Mouse (Mus musculus) CD4-positive, CD25-positive, alpha-beta regulatory T cell, adult 2 months (primary cell): ENCODE measurements around the gene Arhgap20.

Experiments
- DNase-seq: peaks from one replicate; pipeline ENCODE4 v3.0.0-alpha.2; 2012; ENCODE audit warnings: low read depth, low spot score

Arhgap20 gene

DNA sequence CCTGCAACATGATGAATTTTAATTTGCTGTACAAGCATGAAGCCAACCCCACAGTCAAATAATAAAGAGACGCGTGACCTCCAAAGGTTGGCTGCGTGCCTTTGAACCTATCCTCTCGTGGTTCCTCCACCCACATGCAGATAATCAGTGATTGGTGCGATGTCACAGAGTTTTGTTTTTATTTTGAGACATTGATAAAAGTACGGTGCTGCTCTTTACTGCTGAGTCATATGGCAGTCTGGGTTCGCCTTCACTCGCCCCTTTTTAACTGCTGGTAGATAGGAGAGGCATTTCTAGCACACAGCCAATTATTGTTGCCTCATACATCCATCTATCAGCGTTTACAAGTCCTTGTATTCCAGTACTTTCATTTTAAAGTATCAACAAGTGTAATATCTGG is 34.0 kb downstream of the Arhgap20 start:
- DNase-seq: peak; percentile 22

DNA sequence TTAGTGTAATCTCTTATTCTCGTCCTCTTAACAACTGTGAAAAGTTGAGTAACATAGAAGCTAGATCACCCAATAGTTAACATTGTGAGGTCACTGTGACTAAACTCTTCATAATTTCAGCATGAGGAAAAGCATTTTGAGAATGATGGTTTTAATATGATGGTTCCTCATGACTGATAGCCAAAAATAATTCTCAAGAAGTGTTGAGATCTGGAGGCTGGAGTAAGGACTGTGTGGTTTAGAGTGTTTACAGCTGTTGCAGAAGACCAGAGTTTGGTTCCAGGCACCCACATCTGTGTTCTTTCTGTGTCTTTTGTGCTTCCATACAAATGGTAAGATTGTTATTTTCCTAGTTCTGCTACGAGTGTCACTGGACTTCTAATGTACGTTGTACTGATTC is 42.1 kb downstream of the Arhgap20 start:
- DNase-seq: no peak

- DNase-seq: no peak
Measured at GRCm38 (mm10) chr9:51812931-51813330, 47.8 kb downstream of the Arhgap20 start.

DNA sequence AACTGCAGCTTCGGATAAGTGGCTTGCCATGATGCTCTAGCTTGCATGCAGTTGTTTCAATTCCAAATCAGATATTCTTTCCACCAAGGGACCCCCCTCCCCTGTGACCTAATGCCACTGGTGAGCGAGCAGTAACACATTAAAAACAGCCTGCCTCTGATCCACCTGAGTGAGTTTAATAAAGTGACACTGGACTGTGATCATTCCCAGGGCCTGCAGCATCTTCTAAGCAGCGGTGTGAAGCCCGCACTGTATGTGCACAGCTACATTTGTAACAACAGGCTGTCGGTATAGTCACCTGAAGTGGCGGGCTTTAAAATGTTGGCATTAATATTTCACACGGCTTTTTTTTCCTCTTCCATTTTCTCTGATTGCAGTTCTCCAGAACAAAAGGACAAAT is 59.4 kb downstream of the Arhgap20 start:
- no peak for DNase-seq

- DNase-seq: no peak
Measured at GRCm38 (mm10) chr9:51831596-51831995, 66.5 kb downstream of the Arhgap20 start.

GRCm38 (mm10) chr9:51832368-51832767 is 67.2 kb downstream of the Arhgap20 start:
- no peak for DNase-seq

GRCm38 (mm10) chr9:51837716-51838115 is 72.6 kb downstream of the Arhgap20 start:
- no peak for DNase-seq

DNA sequence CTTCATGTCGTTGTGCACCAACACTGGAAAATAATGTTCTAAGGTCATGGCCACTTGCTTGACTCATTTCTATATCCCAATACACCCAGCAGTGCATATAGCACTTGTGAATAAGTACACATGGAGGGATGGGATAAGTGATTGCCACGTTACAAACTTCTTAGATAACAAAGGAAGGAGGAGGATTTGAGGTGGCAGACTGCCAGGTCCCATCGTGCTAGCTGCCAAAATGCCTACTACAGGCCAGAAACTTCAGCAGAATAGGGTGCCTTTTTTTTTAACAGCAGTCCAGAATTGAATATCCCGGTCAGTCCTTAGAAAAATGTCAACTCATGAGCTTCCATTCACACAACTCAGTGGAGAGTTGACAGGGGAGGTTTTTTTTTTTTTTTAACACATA is 78.1 kb downstream of the Arhgap20 start:
- no peak for DNase-seq

DNA sequence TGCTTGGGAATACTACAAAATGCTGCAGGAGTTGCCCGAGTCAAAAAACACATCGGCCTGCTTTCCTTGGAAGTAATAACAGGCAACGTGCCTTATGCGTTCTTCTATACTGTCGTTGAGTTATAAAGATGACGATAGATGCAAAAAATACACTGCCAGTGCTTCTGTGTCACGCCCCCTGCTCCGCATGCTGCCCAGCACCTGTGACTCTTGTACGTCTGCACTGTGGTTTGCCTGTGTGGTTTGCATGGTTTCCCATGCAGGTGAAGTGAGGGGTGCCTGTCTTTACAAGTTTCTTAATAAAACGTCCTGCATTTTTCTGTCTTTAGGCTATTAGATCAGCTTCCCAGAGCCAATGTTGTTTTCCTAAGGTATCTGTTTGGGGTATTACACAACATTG is 80.7 kb downstream of the Arhgap20 start:
- peak; percentile 70 for DNase-seq

- peak; percentile 62 for DNase-seq
Measured at GRCm38 (mm10) chr9:51853772-51854171, 88.6 kb downstream of the Arhgap20 start.

DNA sequence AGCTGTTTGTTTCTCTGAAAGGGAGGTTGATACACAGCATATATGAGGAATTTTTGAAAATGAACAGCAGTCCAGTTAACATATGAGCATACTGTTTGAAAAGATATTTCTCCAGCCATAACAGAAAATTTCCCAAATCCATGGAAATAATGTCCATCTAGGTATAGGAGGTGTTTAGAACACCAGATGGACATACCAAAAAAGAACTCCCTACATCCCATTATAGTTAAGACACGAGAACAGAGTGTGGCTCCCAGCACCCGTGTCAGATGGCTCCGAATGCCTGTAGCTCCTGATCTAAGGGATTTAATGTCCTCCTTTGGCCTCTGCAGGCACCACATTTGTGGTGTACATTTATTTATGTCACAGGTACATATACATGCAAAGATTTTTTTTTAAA is 99.1 kb downstream of the Arhgap20 start:
- no peak for DNase-seq

- peak; percentile 71 for DNase-seq
Measured at GRCm38 (mm10) chr9:51866634-51867033, 101.5 kb downstream of the Arhgap20 start.

GRCm38 (mm10) chr9:51869056-51869455 is 103.9 kb downstream of the Arhgap20 start:
- DNase-seq: no peak

GRCm38 (mm10) chr9:51874348-51874747 is 109.2 kb downstream of the Arhgap20 start:
- no peak for DNase-seq

- DNase-seq: peak; percentile 46
Measured at GRCm38 (mm10) chr9:51875531-51875930, 110.4 kb downstream of the Arhgap20 start.

GRCm38 (mm10) chr9:51881386-51881785 is 116.2 kb downstream of the Arhgap20 start:
- DNase-seq: no peak

- DNase-seq: no peak
Measured at GRCm38 (mm10) chr9:51881881-51882280, 116.7 kb downstream of the Arhgap20 start.

DNA sequence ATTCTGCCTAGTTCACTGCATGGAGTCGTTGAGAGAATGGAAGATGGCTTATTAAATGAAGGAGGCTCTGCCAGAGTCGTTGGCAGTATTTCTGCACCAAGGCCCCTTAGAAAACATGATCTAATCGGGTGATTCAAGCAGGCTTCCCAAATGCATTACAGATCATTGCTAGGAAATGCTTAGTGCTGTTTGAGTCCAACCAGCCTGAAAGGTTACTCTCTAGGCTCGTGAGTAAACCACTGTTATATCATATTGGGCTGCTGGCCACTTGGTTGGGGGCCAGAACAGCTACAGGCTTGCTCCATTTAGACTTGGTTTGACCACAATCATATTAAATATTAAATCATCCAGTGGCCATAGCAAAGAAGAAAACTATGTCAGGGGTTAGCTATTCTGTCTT is 118.2 kb downstream of the Arhgap20 start:
- no peak for DNase-seq

GRCm38 (mm10) chr9:51892921-51893320 is 127.8 kb downstream of the Arhgap20 start:
- no peak for DNase-seq
